Mouse (Mus musculus) embryonic fibroblast, embryonic 13.5 days (primary cell): Measurements from ENCODE around the gene Edem2.

Experiments
- CTCF ChIP-seq: IDR thresholded peaks from 2 replicates; pipeline ENCODE4 v1.5.1; 2011; ENCODE audit warnings: mild to moderate bottlenecking, control low read depth, low read length, moderate library complexity, borderline replicate concordance; ENCODE audit not compliant: insufficient read depth
- POLR2A ChIP-seq: IDR thresholded peaks from 2 replicates; pipeline ENCODE4 v1.6.1; 2011; ENCODE audit warnings: low read depth, mild to moderate bottlenecking, control low read depth, low read length, moderate library complexity

- TF ChIP-seq CTCF (peak; percentile 49; the same call in 1 of the 2 replicates), POLR2A (no peak)
These were observed 26.5 kb upstream of the Edem2 start for GRCm38 (mm10) chr2:155755746-155756145.
